Mouse (Mus musculus): ENCODE data around the gene Myo1c. TPM values are rescaled to one million over a fixed set of nuclear protein-coding genes. Genes with fewer than 3 reads are reported as not detected.

The Myo1c gene
- polyA plus RNA-seq (2015; fragmentation: Nextera tagmentation; extraction: Ambion mirVana) = 62.1 and 79.0 TPM in 2 replicates

GRCm38 (mm10) chr11:75650311-75650710 is at the start of gene Myo1c:
Gene Myo1c (plus strand): TSS chr11:75650504.
- no peak for ATAC-seq (replicated peaks; ENCODE audit: insufficient number of reproducible peaks, insufficient read depth, low FRiP score, low read depth)
- WGBS = 62% methylated on average over 7 of the region's 7 CpGs
- Histone ChIP-seq H3K9me3 (replicated peaks) (no peaks in the 10 kb centered on the region), H3K36me3 (no peaks in the 10 kb centered on the region), H3K4me2 (peak within 1 kb of the TSS; percentile 86), H3K27ac (peak within 1 kb of the TSS; percentile 96), H3K4me3 (peak within 1 kb of the TSS; percentile 80), H3K27me3 (no peaks in the 10 kb centered on the region), H3K4me1 (replicated peaks) (peaks cover 71% of the 10 kb centered on the region), H3K9ac (peak within 1 kb of the TSS; percentile 89)

GRCm38 (mm10) chr11:75604826-75605225 is 45.5 kb upstream of the Myo1c start:
- 79% methylated on average over 5 of the region's 5 CpGs for WGBS
- H3K4me3 ChIP-seq = no peak overlapping the region
- no peak overlapping the region for H3K27ac ChIP-seq
- H3K4me2 ChIP-seq = no peak overlapping the region
- no peaks in the 10 kb centered on the region for H3K4me1 ChIP-seq (replicated peaks)
- H3K27me3 ChIP-seq = no peaks in the 10 kb centered on the region
- no peaks in the 10 kb centered on the region for H3K9me3 ChIP-seq (replicated peaks)
- ATAC-seq (replicated peaks; ENCODE audit: insufficient number of reproducible peaks, insufficient read depth, low FRiP score, low read depth) = no peak
- H3K36me3 ChIP-seq = peaks cover 67% of the 10 kb centered on the region
- H3K9ac ChIP-seq = no peak overlapping the region

GRCm38 (mm10) chr11:75605318-75605717 is 45.0 kb upstream of the Myo1c start:
- Histone ChIP-seq H3K36me3 (peaks cover 68% of the 10 kb centered on the region), H3K9me3 (replicated peaks) (no peaks in the 10 kb centered on the region), H3K4me3 (no peak overlapping the region), H3K9ac (no peak overlapping the region), H3K4me2 (no peak overlapping the region), H3K4me1 (replicated peaks) (no peaks in the 10 kb centered on the region), H3K27me3 (no peaks in the 10 kb centered on the region), H3K27ac (no peak overlapping the region)
- ATAC-seq (replicated peaks; ENCODE audit: insufficient number of reproducible peaks, insufficient read depth, low FRiP score, low read depth) = no peak
- WGBS = 50% methylated on average over 1 of the region's 1 CpGs

GRCm38 (mm10) chr11:75608776-75609175 is 41.5 kb upstream of the Myo1c start:
- ATAC-seq (replicated peaks; ENCODE audit: insufficient number of reproducible peaks, insufficient read depth, low FRiP score, low read depth) = no peak
- Histone ChIP-seq H3K4me2 (no peak overlapping the region), H3K9me3 (replicated peaks) (no peaks in the 10 kb centered on the region), H3K27ac (no peak overlapping the region), H3K27me3 (no peaks in the 10 kb centered on the region), H3K9ac (no peak overlapping the region), H3K36me3 (peaks cover 57% of the 10 kb centered on the region), H3K4me1 (replicated peaks) (no peaks in the 10 kb centered on the region), H3K4me3 (no peak overlapping the region)
- 91% methylated on average over 5 of the region's 5 CpGs for WGBS

GRCm38 (mm10) chr11:75610021-75610420 is 40.3 kb upstream of the Myo1c start:
- Histone ChIP-seq H3K9me3 (replicated peaks) (no peaks in the 10 kb centered on the region), H3K36me3 (peaks cover 59% of the 10 kb centered on the region), H3K4me2 (no peak overlapping the region), H3K9ac (no peak overlapping the region; the same call in 1 of the 2 replicates), H3K4me3 (no peak overlapping the region), H3K4me1 (replicated peaks) (no peaks in the 10 kb centered on the region), H3K27me3 (no peaks in the 10 kb centered on the region), H3K27ac (no peak overlapping the region)
- 77% methylated on average over 2 of the region's 2 CpGs for WGBS
- no peak for ATAC-seq (replicated peaks; ENCODE audit: insufficient number of reproducible peaks, insufficient read depth, low FRiP score, low read depth)

- no peaks in the 10 kb centered on the region for H3K27me3 ChIP-seq
- no peak overlapping the region for H3K9ac ChIP-seq
- 98% methylated on average over 1 of the region's 1 CpGs for WGBS
- H3K36me3 ChIP-seq = peaks cover 69% of the 10 kb centered on the region
- peaks cover 1% of the 10 kb centered on the region; the same call in 1 of the 2 replicates for H3K4me1 ChIP-seq (replicated peaks)
- ATAC-seq (replicated peaks; ENCODE audit: insufficient number of reproducible peaks, insufficient read depth, low FRiP score, low read depth) = no peak
- H3K27ac ChIP-seq = no peak overlapping the region
- no peak overlapping the region for H3K4me3 ChIP-seq
- no peak overlapping the region for H3K4me2 ChIP-seq
- no peaks in the 10 kb centered on the region for H3K9me3 ChIP-seq (replicated peaks)
Observed at GRCm38 (mm10) chr11:75614769-75615168, 35.5 kb upstream of the Myo1c start.

GRCm38 (mm10) chr11:75615556-75615955 is 34.7 kb upstream of the Myo1c start:
- ATAC-seq (replicated peaks; ENCODE audit: insufficient number of reproducible peaks, insufficient read depth, low FRiP score, low read depth) = no peak
- no peak overlapping the region for H3K4me3 ChIP-seq
- no peak overlapping the region for H3K27ac ChIP-seq
- WGBS = 86% methylated on average over 2 of the region's 2 CpGs
- no peak overlapping the region for H3K4me2 ChIP-seq
- H3K9ac ChIP-seq = no peak overlapping the region
- no peaks in the 10 kb centered on the region for H3K9me3 ChIP-seq (replicated peaks)
- H3K27me3 ChIP-seq = no peaks in the 10 kb centered on the region
- peaks cover 9% of the 10 kb centered on the region for H3K4me1 ChIP-seq (replicated peaks)
- H3K36me3 ChIP-seq = peaks cover 64% of the 10 kb centered on the region

GRCm38 (mm10) chr11:75619133-75619532 is 31.2 kb upstream of the Myo1c start:
- Histone ChIP-seq H3K9me3 (replicated peaks) (no peaks in the 10 kb centered on the region), H3K9ac (no peak overlapping the region), H3K4me3 (no peak overlapping the region), H3K27ac (no peak overlapping the region; the same call in 1 of the 2 replicates), H3K4me1 (replicated peaks) (peaks cover 44% of the 10 kb centered on the region), H3K27me3 (no peaks in the 10 kb centered on the region), H3K4me2 (no peak overlapping the region), H3K36me3 (peaks cover 52% of the 10 kb centered on the region)
- WGBS = 83% methylated on average over 5 of the region's 5 CpGs
- ATAC-seq (replicated peaks; ENCODE audit: insufficient number of reproducible peaks, insufficient read depth, low FRiP score, low read depth) = no peak

GRCm38 (mm10) chr11:75620136-75620780 is 30.0 kb upstream of the Myo1c start:
- 0 out of 2 replicates have a peak overlapping the region, but pooled peaks have one; percentile 13 for H3K9ac ChIP-seq
- H3K27me3 ChIP-seq = no peaks in the 10 kb centered on the region
- no peak overlapping the region for H3K4me3 ChIP-seq
- no peak overlapping the region for H3K4me2 ChIP-seq
- no peaks in the 10 kb centered on the region for H3K9me3 ChIP-seq (replicated peaks)
- peak overlapping the region; percentile 98 for H3K27ac ChIP-seq
- WGBS = 64% methylated on average over 12 of the region's 12 CpGs
- H3K36me3 ChIP-seq = peaks cover 44% of the 10 kb centered on the region
- H3K4me1 ChIP-seq (replicated peaks) = peaks cover 55% of the 10 kb centered on the region
- peak; percentile 55 for ATAC-seq (replicated peaks; ENCODE audit: insufficient number of reproducible peaks, insufficient read depth, low FRiP score, low read depth)

GRCm38 (mm10) chr11:75621426-75621825 is 28.9 kb upstream of the Myo1c start:
- H3K9me3 ChIP-seq (replicated peaks) = no peaks in the 10 kb centered on the region
- no peaks in the 10 kb centered on the region for H3K27me3 ChIP-seq
- H3K4me3 ChIP-seq = no peak overlapping the region
- H3K27ac ChIP-seq = peak overlapping the region; percentile 98
- H3K4me1 ChIP-seq (replicated peaks) = peaks cover 60% of the 10 kb centered on the region
- H3K36me3 ChIP-seq = peaks cover 48% of the 10 kb centered on the region
- WGBS = 84% methylated on average over 2 of the region's 2 CpGs
- ATAC-seq (replicated peaks; ENCODE audit: insufficient number of reproducible peaks, insufficient read depth, low FRiP score, low read depth) = no peak
- H3K4me2 ChIP-seq = no peak overlapping the region
- H3K9ac ChIP-seq = no peak overlapping the region

- Histone ChIP-seq H3K4me2 (no peak overlapping the region), H3K27me3 (no peaks in the 10 kb centered on the region), H3K9me3 (replicated peaks) (no peaks in the 10 kb centered on the region), H3K4me1 (replicated peaks) (peaks cover 60% of the 10 kb centered on the region), H3K27ac (peak overlapping the region; percentile 98), H3K9ac (no peak overlapping the region), H3K36me3 (peaks cover 51% of the 10 kb centered on the region), H3K4me3 (no peak overlapping the region)
- 44% methylated on average over 2 of the region's 2 CpGs for WGBS
- no peak for ATAC-seq (replicated peaks; ENCODE audit: insufficient number of reproducible peaks, insufficient read depth, low FRiP score, low read depth)
Observed at GRCm38 (mm10) chr11:75622588-75623329, 27.5 kb upstream of the Myo1c start.
